Mouse (Mus musculus) urinary bladder, adult 18-20 months (tissue): ENCODE measurements around the gene Fosl1.
"Not testable (repeated sequence)": the region's sequence is repeated elsewhere in the genome, so short reads cannot be mapped to it uniquely, and the experiment has no call there.

Source experiments
- DNase-seq, 2 experiments: peaks; one replicate each; pipeline ENCODE4 v3.0.0; 2022; ENCODE audit warnings: low spot score in 2 of 2, mixed read lengths in 2 of 2

Gene Fosl1

DNA sequence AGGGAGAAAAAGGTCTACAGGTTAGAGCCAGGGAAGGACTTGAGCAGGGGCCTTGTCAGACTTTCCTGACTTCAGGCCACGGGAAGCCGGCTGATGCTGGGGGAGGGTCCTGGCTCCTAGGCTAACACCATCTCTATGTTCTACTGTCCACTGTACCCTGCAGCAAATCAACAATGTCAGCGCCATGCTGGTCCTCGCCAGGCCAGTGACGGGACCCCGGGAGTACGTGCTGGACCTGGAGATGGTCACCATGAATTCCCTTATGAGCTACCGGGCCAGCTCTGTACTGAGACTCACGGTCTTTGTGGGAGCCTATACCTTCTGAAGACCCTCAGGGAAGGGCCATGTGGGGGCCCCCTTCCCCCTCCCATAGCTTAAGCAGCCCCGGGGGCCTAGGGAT, 34.1 kb downstream of the Fosl1 start:
- DNase-seq = no peak

DNA sequence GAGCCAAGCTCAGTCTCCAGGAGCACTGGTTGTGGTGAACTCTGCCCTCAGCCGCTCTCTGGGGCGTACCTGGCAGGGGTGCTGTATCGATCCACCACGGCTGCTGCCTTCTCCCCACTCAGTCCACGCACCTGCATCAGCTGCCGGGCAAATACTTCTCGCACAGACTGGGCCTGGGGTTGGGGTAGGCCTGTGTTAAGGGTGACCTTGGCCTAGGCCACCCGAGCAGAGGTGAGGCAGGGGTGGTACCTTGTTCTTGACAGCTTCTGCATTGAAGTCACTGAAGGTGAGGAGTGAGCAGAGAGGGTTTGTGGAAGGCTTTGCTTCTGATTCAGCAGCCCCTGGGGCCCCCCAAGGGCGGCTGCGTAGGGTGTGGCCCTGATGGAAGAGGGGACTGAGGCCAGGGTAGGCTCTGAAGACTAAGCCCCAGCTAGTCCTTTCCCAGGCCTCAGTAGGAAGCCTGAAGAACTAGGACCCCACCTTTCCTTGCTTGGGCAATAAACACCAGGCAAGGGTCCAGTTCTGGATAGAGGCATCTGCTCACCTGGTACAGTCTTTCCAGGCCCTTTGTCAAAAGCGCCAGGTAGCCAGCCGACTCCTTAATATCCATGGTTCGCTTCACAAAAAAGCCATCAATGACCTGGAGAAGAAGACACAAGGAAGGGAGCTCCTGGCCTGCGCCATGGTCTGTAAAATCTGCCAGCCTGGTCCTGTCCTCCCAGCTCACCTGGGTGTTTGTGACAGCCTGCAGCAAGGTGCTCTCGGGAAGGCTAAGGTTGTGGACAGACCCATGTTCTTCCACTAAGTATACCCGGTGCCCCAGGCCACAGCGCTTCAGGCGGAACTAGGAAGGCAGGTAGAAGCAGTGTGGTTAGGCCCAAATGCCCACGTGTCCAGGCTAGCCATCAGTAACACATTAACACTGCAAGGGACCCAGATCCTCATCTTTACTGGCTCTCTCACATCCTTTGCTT, 36.3 kb downstream of the Fosl1 start:
- no peak for DNase-seq

DNA sequence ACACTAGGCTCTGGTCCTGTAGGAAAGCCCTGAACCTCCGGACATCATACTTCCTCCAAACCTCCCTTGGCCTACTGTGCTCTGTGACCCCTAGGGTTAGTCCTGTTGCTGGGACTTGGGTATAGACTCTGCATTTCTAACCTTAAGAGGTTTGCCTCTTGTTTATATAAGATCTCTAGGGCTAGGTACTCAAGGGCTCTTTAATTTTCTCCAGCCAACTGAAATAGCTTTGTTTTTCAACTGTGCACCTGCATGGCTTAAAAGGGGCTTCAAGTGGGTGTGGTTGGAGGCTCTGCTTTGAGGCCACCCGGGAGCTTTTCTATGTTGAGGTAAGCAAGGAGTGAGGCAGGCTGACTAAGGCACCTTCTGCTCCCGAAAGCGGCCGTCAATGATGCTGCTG, 37.1 kb downstream of the Fosl1 start:
- no peak for DNase-seq

DNA sequence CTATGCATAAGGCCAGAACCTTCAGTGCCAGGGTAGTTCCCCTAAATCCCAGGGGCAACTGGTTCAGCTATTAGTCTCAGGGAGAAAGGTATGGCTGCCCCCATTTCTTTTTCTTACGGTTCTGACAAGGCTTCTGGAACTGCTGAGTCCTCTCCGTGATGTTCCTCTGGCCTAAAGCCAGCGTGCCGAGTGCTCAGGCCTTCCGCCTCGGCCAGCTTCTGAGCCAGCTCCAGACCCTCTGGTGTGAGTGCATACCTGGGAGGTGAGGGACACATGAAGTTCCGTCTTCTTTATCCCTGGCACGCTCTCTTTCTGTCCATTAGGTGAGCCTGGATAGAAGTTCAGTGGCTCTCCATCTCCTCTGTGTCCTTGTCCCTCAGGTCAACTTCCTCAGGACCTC, 38.0 kb downstream of the Fosl1 start:
- no peak for DNase-seq

DNA sequence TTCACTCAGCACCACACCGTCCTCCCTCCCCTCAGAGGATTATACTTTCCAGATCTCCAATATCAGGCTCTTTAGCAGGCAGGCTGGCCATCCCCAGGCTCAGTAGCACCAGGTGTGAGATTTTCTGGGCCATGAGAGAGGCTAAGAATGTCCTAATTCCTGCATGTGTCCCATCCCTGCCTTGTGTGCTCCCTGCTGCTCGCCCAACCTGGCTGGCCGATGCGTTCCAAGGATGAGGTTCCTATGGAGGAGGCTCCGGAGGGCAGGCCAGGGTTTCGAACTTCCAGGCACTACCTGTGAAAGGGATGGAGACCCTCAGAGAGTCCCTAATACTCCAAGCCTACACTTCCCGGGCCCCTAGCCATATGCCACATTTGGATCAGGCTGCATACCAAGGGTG, 38.5 kb downstream of the Fosl1 start:
- DNase-seq = no peak

DNA sequence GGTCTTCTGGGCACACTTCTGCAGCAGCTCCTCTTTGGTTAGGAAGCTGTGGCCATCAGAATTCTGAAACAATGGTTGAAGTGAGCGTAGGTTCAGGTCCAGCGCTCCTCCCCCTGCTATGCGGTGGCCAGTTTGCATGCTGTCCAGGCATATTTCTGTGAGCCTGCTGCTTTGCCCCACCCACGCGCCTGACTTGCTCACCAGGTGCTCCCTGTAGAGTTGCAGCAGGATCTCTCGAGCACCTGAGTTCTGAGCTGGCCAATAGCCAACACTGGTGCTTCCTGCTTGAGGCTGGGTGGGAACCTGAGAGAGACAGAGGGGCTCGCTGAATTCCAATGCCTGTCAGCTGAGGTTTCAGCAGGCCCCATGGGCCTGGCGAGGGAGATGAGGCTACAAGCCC, 38.9 kb downstream of the Fosl1 start:
- DNase-seq = no peak

DNA sequence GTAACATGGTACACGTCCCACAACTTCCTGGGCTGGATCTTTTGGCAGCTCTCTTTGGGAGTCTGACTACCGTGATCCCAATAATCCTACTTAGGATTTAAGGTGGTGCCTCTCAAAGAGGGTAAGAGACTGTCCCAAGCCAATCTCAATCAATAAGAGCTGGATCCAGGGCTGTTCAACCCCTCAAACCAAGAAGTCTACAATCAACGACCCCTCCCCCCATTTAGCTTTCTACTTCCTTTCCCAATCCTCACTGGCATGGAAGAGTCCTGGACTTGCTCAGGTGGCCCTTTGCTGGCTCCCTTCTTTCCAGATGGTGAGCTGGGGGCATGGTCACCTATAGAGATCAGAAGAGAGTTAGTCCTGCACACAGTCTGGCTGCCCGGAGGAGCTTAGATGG, 39.4 kb downstream of the Fosl1 start:
- DNase-seq = no peak

DNA sequence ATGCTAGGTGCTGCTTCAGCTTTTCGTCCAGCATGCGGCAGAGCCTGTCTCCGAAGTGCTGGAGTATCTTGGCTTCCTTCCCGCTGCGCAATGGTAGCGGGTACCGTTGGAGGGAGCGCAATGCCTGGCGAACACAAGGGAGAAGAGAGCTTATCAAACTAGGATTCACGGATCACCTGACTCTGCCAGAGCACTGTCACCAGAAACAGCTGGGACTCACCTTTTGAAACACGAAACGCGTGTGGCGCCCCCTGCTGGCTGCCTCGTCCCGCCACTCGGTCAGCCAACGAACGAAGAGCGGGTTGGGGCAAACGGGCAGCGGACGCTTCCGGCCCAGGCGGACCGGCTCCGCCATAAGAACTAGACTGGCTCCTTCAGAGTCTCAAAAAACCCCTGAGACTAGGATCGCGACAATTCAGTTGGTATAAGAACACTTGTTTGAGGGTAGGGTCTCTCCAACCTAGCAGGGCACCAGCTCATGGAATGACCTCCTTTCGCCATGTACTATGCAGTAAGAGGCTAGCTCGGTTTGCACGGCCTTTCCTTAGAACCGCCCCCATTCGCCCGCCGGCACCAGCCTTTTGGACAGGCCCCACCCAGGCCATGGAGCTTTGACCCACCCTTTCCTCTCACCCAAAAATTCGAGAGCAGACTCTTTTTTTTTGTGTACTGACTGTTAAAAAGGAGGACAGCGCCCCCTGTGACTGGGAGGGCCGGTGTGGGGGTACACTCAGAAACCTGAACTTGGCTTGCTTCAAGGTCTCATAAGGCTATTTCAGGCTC, 40.6 kb downstream of the Fosl1 start, which contains the start of gene Mus81:
Gene Mus81 (minus strand): TSS at position 635 of the 783 bp plus-strand sequence.
- DNase-seq = peak; percentile 93 to 94

DNA sequence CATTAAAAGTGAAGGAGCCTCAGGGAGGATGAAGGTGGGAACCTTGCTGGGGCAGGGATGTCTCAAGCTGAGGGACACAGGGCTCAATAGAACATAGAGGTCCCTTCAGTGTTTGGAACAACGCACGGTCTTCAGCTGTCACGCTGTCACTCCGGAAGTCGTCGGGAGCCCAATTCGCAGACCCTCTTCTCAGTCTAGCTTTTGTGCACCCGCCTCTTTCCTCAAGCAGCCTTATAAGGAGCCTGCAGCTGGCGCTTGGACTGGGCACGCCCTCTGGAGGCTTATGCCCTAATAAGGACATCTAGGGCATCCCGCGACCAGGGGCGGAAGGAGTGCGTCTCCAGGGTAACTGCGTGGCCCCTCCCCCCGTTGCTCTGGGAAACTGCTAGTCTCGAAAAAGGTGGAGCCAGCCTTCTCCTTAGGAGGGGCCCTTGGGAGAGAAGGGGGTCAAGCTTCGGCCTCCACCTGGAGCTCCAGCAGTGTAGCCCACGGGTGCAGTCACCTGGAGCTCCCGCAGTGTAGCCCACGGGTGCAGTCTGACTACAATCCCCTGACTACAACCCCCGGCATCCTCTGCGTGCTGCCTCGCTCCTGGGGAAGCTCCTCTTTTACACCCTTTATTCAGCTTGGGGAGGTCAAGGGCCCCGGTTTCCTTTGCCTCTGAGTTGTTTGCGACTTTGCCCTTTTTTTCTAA, 41.7 kb downstream of the Fosl1 start:
- DNase-seq = peak; percentile 97

DNA sequence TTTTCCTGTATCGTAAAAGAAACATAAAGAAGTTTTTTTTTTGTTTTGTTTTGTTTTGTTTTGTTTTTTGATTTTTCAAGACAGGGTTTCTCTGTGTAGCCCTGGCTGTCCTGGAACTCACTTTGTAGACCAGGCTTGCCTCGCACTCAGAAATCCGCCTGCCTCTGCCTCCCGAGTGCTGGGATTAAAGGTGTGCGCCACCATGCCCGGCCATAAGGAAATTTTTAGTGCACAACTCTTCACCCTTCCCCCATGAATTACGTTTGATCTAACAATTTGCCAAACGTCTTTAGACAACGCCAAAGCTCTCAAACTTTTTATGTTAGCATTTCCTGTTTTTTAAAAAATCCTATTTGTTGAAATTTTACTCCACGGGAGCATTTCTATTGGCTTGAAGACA, 42.4 kb downstream of the Fosl1 start:
- not testable (repeated sequence) for DNase-seq

DNA sequence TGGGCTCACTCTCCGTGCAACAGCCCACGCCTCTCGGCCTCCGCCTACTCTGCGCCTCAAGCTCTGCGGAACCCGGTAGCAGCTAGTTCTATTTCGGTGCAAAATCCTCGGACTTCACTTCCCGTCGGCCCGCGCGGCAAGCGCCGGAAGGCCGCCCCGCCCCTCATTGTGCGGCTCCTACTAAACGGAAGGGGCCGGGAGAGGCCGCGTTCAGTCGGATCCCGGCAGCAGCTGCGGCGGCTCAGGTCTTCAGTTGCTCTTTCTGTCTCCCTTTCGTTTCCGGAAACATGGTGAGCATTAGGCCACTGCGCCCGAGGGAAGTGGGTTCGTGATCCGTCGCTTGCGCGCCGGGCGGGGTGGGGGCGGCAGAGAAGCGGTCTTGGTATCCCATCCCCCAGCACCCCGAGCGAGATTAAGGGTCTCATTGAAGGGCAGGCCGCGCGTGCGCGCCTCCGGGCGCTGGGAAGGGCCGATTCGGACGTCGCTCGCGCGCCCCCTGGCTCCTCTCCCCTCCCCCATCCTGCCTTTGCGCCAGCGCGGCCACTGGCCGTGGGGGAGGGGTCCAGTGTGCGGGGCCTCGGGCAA, 43.1 kb downstream of the Fosl1 start, which contains the start of gene Cfl1:
Gene Cfl1 (plus strand): TSS at position 143 of the 585 bp plus-strand sequence.
- DNase-seq = peak; percentile 87 to 92

DNA sequence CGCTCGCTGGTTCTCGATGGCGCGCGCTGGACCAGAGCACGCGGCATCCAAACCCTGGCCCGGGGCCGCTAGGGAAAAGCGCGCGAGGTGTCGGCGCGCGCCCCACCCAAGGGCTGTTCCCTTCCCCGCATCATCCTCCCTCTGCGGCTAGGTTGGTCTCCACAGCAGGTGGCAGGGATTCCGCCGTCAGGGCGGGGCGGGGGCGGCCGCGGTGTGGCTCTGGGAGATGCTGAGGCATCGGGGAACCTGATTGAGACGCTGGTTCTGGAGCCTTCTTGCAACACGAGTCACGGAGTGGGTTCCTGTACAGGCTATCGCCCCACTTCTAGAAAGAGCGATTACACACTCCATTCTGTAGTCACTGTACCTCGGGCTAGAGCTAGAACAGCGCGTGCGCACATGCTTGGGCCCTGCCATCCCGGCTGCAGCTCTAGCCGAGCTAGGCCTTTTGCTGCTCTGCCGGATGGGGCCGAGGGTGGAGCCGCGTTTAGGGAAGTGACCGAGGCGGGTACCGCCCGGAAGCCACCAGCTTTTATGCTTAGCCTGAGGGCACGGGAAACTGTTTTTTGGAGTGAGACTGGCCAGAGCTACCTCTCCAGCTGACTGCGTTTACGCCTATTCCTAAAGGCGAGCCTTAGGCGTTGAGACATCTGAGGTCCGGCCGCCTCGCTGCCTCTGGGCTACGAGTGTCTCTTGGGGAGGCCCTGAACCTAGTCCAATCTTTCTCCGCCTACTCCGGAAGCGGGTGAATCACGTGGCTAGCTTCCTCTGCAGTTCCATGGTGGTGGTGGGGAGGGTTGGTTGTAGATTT, 43.8 kb downstream of the Fosl1 start:
- peak; percentile 76 to 86 for DNase-seq

DNA sequence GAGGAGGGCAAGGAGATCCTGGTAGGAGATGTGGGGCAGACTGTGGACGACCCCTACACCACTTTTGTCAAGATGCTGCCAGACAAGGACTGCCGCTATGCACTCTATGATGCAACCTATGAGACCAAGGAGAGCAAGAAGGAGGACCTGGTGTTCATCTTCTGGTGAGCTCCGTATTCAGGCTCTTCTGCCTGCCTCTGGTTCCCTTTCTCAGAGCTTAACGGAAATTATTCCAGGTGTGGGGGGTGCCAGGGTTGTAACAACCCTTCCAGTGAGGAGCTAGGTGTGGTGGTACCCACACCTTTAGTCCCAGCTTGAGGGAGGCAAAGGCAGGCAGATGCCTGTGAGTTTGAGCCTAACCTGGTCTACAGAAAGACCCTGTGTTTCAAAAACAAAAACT, 45.3 kb downstream of the Fosl1 start:
- DNase-seq = no peak

DNA sequence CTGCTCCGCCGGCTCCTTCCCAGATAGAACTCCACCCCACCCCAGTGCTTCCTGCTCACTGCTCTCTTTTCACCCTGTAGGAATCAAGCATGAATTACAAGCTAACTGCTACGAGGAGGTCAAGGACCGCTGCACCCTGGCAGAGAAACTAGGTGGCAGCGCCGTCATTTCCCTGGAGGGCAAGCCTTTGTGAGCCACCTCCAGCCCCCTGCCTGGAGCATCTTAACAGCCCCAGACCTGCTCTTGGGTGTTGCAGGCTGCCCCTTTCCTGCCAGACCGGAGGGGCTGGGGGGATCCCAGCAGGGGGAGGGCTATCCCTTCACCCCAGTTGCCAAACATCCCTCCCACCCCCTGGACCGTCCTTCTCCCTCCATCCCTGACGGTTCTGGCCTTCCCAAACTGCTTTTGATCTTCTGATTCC, 46.0 kb downstream of the Fosl1 start:
- not testable (repeated sequence) for DNase-seq

DNA sequence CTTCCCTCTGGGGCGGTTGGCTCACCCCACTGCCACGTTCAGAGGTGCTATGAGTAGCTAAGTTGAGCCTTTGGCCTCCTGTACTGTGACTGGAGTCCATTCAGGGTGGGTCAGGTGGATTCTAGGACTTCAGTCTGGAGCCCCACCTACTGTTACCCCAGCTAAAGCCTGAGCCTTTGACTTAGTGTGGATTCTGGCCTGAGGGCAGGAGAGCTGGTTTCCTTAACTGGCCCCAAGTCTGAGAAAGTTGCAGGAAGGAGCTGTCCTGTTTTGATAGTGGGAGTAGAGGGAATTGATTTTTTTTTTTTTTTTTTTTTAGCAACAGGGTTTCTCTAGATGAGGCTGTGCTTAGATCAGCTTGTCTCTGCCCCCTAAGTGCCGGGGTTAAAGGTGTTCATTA, 47.0 kb downstream of the Fosl1 start:
- DNase-seq = no peak

DNA sequence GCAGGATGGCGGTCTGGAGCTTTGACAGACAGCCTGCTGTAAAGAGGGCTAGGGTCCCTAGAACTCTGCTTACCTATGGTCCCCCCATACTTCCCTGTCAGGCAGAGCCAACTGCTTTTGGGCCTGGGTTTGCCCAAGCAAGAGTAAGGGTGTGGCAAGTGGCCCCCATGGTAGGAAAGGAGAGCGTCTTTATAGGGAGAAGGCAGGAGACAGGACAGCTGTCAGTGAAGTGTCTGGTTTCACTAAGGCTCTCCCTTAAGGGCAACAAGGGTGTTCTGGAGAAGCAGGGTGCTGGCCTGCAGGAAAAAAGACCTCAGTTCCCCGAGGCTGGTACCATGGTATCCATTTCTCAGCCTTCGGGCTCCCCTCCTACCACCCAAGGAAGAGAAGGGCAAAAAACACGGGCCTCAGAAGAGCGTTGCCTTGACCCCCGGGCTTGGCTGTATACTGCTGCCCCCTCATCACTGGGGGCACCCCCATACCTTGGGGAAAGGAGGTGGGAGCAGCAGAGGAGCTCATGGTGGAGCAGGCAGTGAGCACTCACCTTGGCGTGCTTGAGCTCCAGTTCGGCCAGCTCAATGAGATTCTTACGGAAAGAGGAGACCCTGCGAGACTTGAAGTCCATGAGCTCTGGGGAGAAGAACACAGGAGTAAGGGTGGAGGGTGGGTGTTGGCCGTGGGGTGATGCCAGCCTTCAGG, 48.2 kb downstream of the Fosl1 start:
- no peak for DNase-seq

DNA sequence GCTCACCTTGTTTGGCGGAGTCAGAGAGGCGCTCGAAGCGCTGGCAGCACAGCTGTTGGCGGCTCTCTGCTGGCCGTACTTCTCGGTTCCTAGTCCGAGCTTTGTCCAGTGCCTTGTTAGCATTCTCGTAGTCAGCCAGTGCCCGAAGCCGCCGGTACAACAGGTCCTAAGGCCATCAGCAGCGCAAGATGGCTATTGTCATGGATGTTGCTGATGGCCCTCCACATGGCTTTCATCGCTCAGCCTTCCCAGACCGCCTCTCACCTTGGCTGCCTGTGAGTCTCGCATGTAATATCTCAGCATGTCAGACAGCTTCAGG, 48.7 kb downstream of the Fosl1 start:
- DNase-seq = no peak

DNA sequence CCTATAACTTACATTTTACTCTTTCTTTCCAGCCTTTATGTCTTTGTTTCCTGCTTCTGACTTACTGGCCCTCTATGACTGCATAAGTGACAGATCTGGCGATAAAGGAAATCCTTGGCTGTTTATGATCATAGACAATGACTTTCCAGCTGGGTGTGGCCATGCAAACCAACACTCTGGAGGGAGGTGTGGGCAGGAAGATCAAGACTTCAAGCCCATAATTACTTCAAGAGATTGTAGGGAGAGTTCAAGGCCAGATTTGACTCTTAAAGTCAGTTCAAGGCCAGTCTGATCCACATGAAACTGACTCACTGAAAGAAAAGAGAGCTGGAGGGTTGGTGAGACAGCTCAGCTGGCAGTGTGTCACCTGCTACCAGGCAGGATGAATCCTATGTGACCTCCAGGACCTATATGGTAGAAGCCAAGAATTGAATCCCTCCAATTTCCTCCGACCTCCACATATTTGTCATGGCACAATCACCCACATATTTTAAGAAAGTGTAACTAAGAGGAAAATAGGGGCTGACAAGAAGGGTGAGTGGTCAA, 53.1 kb downstream of the Fosl1 start:
- DNase-seq = no peak

DNA sequence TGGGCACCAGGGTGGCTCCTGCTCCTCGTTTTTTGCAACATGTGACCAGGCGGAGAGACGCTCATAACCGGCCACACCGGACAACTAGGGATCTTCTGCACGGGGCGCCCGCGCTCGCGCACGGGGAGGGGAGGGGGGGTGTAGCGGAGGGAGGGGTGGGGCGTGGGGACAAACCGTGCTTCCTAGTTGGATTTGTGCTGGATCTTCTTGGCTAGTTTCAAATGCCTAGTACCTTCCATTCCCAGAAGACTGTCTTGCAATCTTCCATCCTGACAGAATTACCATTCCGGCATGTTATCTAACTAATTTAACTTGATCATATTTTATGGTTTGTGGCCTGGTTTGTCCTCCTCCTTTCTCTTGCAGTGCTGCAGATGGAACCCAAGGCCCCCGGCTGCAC, 56.3 kb downstream of the Fosl1 start, which contains the start of gene 1700020D05Rik:
Gene 1700020D05Rik (minus strand): TSS at position 101 of the 400 bp plus-strand sequence.
- DNase-seq = no peak
